Mouse (Mus musculus): ENCODE results near the gene Hnf1b.

DNA sequence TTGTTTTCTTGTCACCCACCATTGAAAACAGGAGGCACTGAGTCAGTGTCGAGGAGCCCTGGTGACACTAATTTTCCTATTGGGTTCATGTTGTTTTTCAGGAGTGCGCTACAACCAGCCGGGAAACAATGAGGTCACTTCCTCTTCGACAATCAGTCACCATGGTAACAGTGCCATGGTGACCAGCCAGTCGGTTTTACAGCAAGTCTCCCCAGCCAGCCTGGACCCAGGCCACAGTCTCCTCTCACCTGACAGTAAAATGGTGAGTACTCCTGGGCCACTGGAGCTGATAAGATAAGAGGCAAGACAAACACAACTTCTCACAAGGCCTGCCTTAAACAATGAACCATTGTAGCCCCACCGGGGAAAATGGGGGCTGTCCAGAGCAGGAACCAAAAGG lies 32.7 kb downstream of the Hnf1b start:
- TF ChIP-seq CTCF (IDR thresholded peaks at IDR 0.05; ENCODE audit: extremely low read depth, insufficient read depth, insufficient read length, insufficient replicate concordance) (no peak), POLR2A (IDR thresholded peaks at IDR 0.05; ENCODE audit: low read depth, low read length) (no peak)
